Mouse (Mus musculus) adrenal gland, adult 8-10 months (tissue): ENCODE measurements around the gene Prc1. TPM values are rescaled to one million over a fixed set of nuclear protein-coding genes. Genes with fewer than 3 reads are reported as not detected.

ENCODE experiments used
- DNase-seq: peaks from one replicate; pipeline ENCODE4 v3.0.0; 2022
- total RNA-seq, 4 experiments: library from RNA; stranded (reverse); gene quantifications; 2 replicates each; pipeline ENCODE4 v1.2.4; 2022

Gene Prc1
- total RNA-seq: 1 to 10 TPM; 2.7 to 8.1 (median 3.7) TPM

GRCm38 (mm10) chr7:80294062-80294763 lies at the start of gene Prc1:
TSS of gene Prc1 (plus strand) at chr7:80294450.
- peak; percentile 99 for DNase-seq

GRCm38 (mm10) chr7:80244851-80245250 lies 49.4 kb upstream of the Prc1 start:
- no peak for DNase-seq

GRCm38 (mm10) chr7:80246148-80246721 lies 48.0 kb upstream of the Prc1 start, which contains the start of gene Ttll13:
TSS of gene Ttll13 (plus strand) at chr7:80246376.
- peak; percentile 97 for DNase-seq

GRCm38 (mm10) chr7:80246859-80247258 lies 47.4 kb upstream of the Prc1 start:
- no peak for DNase-seq

GRCm38 (mm10) chr7:80252437-80252836 lies 41.8 kb upstream of the Prc1 start:
- no peak for DNase-seq

GRCm38 (mm10) chr7:80252886-80253285 lies 41.4 kb upstream of the Prc1 start:
- DNase-seq: no peak

- DNase-seq: no peak
Observed at GRCm38 (mm10) chr7:80255981-80256380, 38.3 kb upstream of the Prc1 start.

- DNase-seq: no peak
Observed at GRCm38 (mm10) chr7:80257706-80258105, 36.5 kb upstream of the Prc1 start.

- peak; percentile 78 for DNase-seq
Observed at GRCm38 (mm10) chr7:80260625-80261371, 33.5 kb upstream of the Prc1 start, which contains the start of gene Ngrn. TSS of gene Ngrn (plus strand) at chr7:80261215.

GRCm38 (mm10) chr7:80261372-80261990 lies 32.8 kb upstream of the Prc1 start:
- DNase-seq: no peak

- DNase-seq: peak; percentile 56
Observed at GRCm38 (mm10) chr7:80264606-80265005, 29.6 kb upstream of the Prc1 start.

GRCm38 (mm10) chr7:80267764-80268163 lies 26.5 kb upstream of the Prc1 start:
- DNase-seq: no peak

GRCm38 (mm10) chr7:80268897-80269750 lies 25.1 kb upstream of the Prc1 start, which contains the start of gene Vps33b:
TSS of gene Vps33b (plus strand) at chr7:80269649.
- peak; percentile 94 for DNase-seq

- peak; percentile 54 for DNase-seq
Observed at GRCm38 (mm10) chr7:80269751-80270255, 24.4 kb upstream of the Prc1 start.

GRCm38 (mm10) chr7:80273456-80273855 lies 20.8 kb upstream of the Prc1 start:
- peak; percentile 32 for DNase-seq

- no peak for DNase-seq
Observed at GRCm38 (mm10) chr7:80276374-80276773, 17.9 kb upstream of the Prc1 start.

- no peak for DNase-seq
Observed at GRCm38 (mm10) chr7:80280032-80280431, 14.2 kb upstream of the Prc1 start.

GRCm38 (mm10) chr7:80280998-80281397 lies 13.3 kb upstream of the Prc1 start:
- DNase-seq: no peak

- DNase-seq: peak; percentile 25
Observed at GRCm38 (mm10) chr7:80281646-80282045, 12.6 kb upstream of the Prc1 start.

GRCm38 (mm10) chr7:80283226-80283918 lies 10.9 kb upstream of the Prc1 start:
- DNase-seq: no peak

GRCm38 (mm10) chr7:80284391-80284790 lies 9.9 kb upstream of the Prc1 start:
- no peak for DNase-seq
